Mouse (Mus musculus): ENCODE data around the gene Vsir.

The Vsir gene

DNA sequence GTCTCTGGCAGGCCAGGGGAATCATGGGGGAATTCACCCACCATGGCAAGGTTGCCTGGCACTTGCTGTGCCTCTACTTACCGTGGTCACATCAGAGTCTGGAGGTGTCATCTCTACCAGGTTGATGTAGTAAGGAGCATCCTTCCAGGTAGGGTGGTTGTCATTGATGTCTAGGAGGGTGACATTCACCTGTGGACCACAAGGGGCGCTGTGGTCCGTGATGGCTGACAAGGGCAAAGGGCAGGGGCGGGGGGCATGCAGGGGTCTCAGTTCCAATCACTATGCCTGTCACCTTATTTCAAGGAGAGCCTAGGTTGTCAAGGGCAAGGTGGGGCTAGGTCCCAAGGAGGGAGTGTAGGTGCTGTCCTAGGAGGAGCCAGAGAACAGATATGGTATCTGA is 73.0 kb downstream of the Vsir start:
- ATAC-seq (ENCODE audit: insufficient number of reproducible peaks, low FRiP score, low TSS enrichment) = no peak

Measured in cerebellum, adult (tissue).